Mouse (Mus musculus): Measurements from ENCODE around the gene Hmga1. TPM values are rescaled to one million over a fixed set of nuclear protein-coding genes. Genes with fewer than 3 reads are reported as not detected.

Hmga1 gene
- total RNA-seq, 2 experiments from 2014 or later = 29.6 to 34.1 TPM

DNA sequence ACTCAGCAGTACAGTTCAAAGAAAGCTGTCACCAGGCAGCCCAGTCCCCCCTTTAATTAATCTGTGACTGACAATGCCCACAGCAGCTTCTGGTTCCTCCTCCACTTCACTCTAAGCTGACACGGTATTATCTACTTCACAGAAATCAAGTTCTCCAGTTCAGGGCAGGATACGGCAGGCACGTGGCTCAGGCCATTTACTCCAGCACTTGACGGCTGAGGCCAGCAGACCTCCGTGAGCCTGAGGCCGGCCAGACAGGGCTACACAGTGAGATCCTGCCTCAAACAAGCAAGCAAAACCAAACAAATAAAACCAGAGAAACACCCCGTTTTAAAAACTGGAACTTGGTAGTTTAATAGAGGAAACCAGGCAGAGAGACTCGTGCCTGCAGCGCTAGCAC, 30.4 kb downstream of the Hmga1 start:
- no peak for TF ChIP-seq CTCF (IDR thresholded peaks at IDR 0.05)
- Histone ChIP-seq H3K4me3 (no peak overlapping the region), H3K27ac (peak overlapping the region; percentile 97)
- DNase-seq = peak; percentile 71
- intact Hi-C loops (cut with DNase I) = loop anchor here (5.0 kb wide), 1 partner anchor 36 kb away; the partner anchor contains the start of gene Nudt3

DNA sequence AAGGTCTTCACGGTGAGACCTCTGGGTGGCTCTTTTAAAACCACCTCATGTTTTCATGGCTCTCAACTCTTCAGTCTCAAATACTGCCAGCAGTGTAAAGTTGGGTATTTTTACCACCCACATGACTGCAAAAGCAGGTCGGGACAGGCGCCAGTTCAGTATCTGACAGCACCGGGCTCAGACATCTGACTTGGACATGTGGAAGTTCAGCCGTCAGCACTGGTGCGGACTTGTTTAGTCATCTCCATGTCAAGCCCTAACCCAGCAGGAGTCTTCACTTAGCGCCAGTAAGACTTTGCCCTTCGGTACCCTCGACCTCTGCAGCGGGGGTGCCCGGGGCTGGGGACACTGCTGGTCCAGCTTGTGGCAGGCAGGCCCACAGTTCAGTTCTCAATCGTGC, 31.0 kb downstream of the Hmga1 start:
- DNase-seq = peak; percentile 90
- intact Hi-C loops (cut with DNase I) = loop anchor here (5.0 kb wide), 1 partner anchor 35 kb away; the partner anchor contains the start of gene Nudt3
- no peak overlapping the region for H3K4me3 ChIP-seq
- no peak for TF ChIP-seq CTCF (IDR thresholded peaks at IDR 0.05)
- peak overlapping the region; percentile 97 for H3K27ac ChIP-seq

DNA sequence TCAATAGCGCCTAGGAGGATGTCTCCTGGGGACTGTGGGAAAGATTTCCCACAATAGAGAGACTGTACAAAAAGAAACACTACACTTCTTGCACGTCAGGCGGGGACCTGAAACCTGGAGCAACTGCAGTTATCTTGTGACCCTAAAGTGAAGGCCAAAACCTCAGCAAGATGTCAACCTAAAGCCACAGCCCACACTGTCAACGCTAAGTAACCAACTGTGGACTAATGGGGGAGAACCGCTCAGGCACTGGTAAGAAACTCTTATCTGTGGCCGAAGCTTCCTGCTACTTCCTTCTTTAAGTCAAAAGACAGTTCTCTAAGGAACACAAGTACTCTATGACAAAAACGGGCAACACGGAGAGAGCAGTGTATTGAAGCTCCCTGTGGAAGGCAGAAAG, 31.9 kb downstream of the Hmga1 start:
- TF ChIP-seq CTCF (IDR thresholded peaks at IDR 0.05) = no peak
- intact Hi-C loops (cut with DNase I) = loop anchor here (5.0 kb wide), 1 partner anchor 34 kb away; the partner anchor contains the start of gene Nudt3
- no peak overlapping the region for H3K4me3 ChIP-seq
- DNase-seq = no peak
- H3K27ac ChIP-seq = peak overlapping the region; percentile 97

DNA sequence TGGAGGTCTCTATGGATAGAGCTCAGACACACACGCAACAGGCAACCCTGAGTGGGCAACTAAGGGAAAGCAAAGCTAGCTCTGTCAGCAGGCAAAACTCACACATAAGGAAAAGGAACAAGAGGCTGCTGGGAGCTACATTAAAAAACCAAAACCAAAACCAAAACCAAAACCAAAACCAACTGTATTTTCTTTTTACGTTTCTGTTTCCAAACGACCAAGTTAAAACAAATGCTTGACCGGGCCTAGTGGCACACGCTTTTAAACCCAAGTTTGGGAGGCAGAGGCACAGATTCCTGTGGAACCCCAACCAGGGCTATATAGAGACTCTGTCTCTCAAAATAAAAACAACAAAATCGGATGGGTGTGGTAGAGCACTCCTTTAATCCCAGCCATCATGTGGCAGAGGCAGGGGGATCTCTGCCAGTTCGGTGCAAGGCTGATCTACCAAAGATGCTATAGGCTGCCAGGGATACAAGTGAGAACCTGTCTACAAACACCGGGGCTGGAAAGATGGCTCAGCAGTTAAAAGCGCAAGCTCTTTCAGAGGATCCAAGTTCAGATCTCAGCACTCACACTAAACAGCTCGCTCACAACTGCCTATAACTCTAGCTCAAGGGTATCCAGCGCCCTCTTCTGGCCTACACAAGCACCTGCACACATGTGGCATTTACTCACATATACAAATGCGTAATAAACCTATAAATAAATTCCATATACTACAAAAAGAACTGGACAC, 35.7 kb downstream of the Hmga1 start:
- H3K4me3 ChIP-seq = peak overlapping the region; percentile 34; the same call in 1 of the 2 replicates
- peak; percentile 34 for TF ChIP-seq CTCF (IDR thresholded peaks at IDR 0.05)
- intact Hi-C loops (cut with DNase I) = no loop called here

DNA sequence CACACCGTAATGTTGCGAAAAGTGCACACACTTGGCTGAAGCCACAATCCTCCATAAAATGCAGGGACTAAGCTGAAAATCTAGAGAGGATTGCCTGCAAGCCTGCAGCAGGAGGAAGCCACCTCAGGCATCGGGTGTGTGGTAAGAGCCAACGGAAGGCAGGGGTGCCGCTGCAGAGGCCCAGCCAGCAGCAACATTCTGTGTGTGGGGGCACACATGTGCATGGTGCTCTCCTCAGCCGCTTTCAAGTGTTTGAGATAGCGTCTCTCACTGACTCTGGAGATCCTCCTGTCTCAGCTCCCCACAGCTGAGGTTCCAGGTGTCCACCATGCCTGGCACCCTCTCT, 36.2 kb downstream of the Hmga1 start:
- intact Hi-C loops (cut with DNase I) = no loop called here
- Histone ChIP-seq H3K4me3 (no peak overlapping the region), H3K27ac (no peak overlapping the region)
- TF ChIP-seq CTCF (IDR thresholded peaks at IDR 0.05) = no peak
- DNase-seq = no peak

More for the DNA sequence above, 35.7 kb downstream of the Hmga1 start:
- no peak for DNase-seq
- H3K27ac ChIP-seq = peak overlapping the region; percentile 51

DNA sequence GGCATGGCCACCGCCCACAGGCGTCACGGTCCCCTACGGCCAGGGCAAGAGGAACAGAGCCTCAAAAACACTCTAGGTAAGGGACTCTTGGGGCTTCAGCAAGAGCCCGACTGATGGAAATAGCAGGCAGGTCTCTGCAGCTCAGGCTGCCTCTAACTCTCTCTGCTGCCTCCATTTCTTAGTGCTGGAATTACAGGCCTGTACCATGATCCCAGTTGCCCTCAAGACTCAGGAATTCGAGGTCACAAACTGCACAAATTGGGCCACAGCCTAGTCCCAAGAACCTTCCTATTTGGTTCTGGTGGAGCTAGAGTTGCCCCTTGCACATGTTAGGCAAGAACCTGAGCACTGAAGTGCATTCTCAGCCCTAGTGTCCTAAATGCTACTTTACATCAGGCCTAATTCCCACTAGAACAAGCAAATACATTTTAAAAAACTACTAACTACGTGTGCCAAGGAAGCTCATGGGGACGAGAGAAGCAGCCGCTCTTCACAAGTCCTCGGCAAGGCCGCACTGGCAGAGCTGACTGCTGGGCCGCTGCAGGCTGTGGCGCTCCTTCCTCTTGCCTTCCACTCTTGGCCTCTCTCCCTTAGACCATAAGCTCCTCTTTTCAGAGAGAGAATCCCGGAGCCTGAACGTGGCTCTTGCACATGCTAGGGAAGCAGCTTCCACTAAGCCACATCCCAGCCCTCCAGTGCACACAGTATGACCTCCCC, 39.5 kb downstream of the Hmga1 start:
- TF ChIP-seq CTCF (IDR thresholded peaks at IDR 0.05) = peak; percentile 29; the same call in 1 of the 2 replicates
- H3K4me3 ChIP-seq = peak overlapping the region; percentile 23; the same call in 1 of the 2 replicates
- DNase-seq = peak; percentile 49
- peak overlapping the region; percentile 88 for H3K27ac ChIP-seq
- intact Hi-C loops (cut with DNase I) = no loop called here

DNA sequence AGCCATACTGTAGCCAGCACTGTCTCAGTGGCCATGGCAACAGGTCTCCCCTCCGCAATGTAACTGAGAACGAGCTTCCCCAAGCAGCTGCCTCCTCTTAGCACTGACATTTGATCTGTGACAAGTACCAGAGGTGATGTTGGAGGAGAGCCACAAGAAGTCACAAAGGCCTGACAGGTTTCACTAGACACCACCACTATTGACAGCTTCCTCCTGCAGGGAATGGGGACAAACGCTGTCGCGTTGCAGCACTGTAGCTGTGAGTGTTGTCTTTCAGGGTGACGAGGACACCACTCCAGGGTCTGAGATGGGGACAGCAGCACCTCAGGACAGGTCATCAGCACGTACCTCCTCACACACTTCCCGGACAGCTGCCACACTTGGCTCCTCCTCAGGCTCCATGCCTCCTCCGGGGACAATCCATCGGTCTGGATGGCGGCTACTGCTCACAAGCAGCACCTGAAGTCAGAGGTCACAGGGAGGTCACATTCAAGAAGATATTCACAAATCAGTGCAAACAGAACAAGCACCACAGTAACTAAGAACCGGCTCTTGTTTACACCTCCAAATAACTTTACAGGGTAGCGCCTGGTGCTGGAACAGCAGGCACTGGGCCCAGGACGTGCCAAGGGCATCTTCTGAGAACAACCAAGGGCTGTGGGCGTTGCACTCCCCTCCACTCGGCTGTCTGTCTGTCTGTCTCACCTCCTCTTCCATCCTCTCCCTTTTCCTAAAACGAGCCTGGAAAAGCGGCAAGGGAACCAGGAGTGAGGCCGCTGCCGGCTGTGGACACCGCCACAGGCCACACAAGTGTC, 40.3 kb downstream of the Hmga1 start:
- H3K4me3 ChIP-seq = peak overlapping the region; percentile 23
- peak; percentile 62 for DNase-seq

DNA sequence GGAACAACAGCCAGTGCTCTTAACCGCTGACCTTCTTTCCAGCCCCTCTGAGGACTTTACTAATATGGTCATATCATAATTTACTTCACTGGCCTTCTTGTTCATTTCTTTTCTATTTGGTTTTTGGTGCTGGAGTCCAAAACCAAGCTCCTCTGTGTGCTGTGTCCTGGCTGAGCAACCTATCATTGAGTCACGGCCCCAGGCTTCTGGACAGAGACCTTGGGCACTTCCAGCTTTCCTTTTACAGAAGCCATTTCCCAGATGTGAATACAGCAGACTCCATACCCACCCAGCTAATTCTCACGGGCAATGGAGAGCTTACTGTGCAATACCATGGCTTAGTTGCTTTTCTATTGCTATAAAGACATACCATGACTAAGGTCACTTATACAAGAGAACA, 44.0 kb downstream of the Hmga1 start:
- intact Hi-C loops (cut with DNase I) = no loop called here
- DNase-seq = no peak
- Histone ChIP-seq H3K4me3 (no peak overlapping the region), H3K27ac (peak overlapping the region; percentile 92; the same call in 1 of the 2 replicates)
- TF ChIP-seq CTCF (IDR thresholded peaks at IDR 0.05) = no peak

More for the DNA sequence above, 40.3 kb downstream of the Hmga1 start:
- TF ChIP-seq CTCF (IDR thresholded peaks at IDR 0.05) = no peak
- intact Hi-C loops (cut with DNase I) = no loop called here
- peak overlapping the region; percentile 88 for H3K27ac ChIP-seq

DNA sequence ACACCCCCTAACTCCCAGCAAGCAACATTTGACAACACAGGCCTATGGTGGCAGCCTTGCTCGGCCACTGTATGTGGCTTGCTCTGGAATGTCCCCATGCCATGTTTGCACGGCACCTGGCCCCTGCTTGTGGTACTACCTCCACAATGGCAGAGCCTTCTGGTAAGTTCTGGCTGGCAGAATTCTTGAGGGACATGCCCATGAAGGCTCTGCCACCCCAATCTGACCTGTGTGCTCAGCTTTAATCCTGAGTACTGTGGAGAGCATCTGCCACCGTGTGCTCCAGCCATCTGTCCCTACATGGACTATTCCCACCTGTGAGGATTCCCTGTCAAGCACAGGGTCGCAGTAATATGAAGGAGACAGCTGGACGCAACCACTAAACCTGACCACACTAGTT, 44.6 kb downstream of the Hmga1 start:
- Histone ChIP-seq H3K27ac (peak overlapping the region; percentile 92; the same call in 1 of the 2 replicates), H3K4me3 (no peak overlapping the region)
- no peak for TF ChIP-seq CTCF (IDR thresholded peaks at IDR 0.05)
- intact Hi-C loops (cut with DNase I) = no loop called here
- DNase-seq = no peak

DNA sequence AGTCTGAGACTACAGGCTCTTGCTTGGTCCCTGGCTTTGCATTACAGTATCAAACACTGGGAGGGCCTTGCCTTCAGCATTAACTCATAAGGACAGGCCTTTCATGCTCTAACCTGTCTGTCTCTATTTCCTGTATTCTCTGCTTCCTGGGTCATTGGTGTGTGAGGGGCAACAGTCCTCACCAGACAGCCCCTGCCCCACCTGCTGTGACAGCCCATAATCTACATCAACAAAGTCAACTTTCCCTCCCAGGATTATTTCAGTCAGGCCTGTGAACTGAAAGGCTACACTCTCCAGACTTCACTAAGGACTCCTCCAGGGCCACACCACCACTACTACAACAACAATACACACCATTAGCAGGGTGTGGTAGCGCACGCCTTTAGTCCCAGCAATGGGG, 46.7 kb downstream of the Hmga1 start:
- peak overlapping the region; percentile 42 for H3K4me3 ChIP-seq
- no peak for DNase-seq
- no peak for TF ChIP-seq CTCF (IDR thresholded peaks at IDR 0.05)
- peak overlapping the region; percentile 92 for H3K27ac ChIP-seq
- intact Hi-C loops (cut with DNase I) = loop anchor here (2.0 kb wide), 1 partner anchor 20 kb away; the partner anchor contains the start of gene Nudt3

DNA sequence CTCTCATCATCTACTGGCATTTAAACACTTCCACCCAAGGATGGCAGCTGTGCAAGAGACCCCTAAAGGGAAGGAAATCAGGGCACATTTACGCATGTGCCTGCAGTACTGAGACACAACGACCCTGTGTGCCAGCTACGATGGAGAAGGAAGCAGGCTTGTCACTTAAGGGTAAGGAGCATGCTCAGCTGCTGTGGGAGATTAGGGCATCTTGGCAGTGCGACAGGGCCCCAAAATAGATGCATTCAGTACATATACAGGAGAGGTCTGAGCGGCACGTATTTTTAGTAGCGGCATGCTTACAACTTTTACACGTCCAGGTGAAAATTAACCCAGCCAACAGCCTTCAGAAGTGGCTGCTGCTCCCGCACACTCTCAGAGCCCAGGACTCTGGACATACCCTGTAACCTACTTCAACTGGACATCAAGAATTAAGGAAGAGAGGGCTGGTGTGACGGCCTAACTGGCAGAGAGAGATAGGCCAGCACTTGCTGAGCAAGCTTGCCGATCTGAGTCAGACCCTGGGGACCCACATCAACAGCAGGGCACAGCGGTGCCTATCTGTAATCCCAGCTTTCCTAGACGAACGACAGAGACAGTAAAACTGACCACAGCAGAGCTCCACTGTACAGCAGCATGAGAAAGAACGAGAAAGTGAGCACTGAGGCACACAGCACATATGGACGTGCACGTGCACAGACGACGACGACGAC, 47.4 kb downstream of the Hmga1 start:
- intact Hi-C loops (cut with DNase I) = loop anchor here (2.0 kb wide), 1 partner anchor 19 kb away; the partner anchor contains the start of gene Nudt3
- Histone ChIP-seq H3K27ac (peak overlapping the region; percentile 92), H3K4me3 (peak overlapping the region; percentile 42)
- DNase-seq = peak; percentile 90
- TF ChIP-seq CTCF (IDR thresholded peaks at IDR 0.05) = no peak

DNA sequence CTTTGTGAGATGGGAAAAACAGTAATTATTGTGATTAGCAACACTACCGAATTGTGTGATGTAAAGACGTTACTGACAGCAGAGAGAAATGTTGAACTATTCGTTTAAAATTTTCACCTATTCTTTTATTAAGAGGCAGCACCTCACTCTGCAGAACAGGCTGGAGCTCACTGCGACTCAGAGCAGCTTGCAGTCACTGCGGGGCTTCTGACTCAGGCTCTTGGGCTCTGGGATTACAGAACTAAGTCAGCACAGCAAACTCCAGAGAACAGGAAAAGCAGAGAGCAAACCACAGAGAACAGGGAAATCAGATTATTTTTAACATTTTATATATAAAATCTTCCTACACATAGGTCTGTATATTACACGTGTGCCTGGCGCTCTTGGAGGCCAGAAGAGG, 53.3 kb downstream of the Hmga1 start:
- no peak for TF ChIP-seq CTCF (IDR thresholded peaks at IDR 0.05)
- H3K4me3 ChIP-seq = no peak overlapping the region
- no peak for DNase-seq
- intact Hi-C loops (cut with DNase I) = no loop called here
- no peak overlapping the region for H3K27ac ChIP-seq

Measured in gastrocnemius, adult 2 months (tissue).